Mouse (Mus musculus) kidney, postnatal 0 days (tissue): ENCODE results near the gene Eno1. TPM values are rescaled to one million over a fixed set of nuclear protein-coding genes. Genes with fewer than 3 reads are reported as not detected.

Source experiments
- ATAC-seq: fragments of 200-750 bp; cut with Nextera tagmentation; replicated peaks from 2 replicates; pipeline ENCODE4 v1.8.0; 2017; ENCODE audit warnings: low read depth, moderate number of reproducible peaks, moderate TSS enrichment, moderate library complexity; ENCODE audit not compliant: low FRiP score
- DNase-seq: peaks from one replicate; pipeline ENCODE4 v3.0.0-alpha.2; 2016; ENCODE audit warnings: low spot score
- H3K27ac ChIP-seq: fragments of 300-500 bp; sonication (generic); 2 replicates; pipeline ENCODE4 v1.5.1; 2014; ENCODE audit warnings: mild to moderate bottlenecking
- H3K27me3 ChIP-seq: fragments of 300-500 bp; sonication (generic); 2 replicates; pipeline ENCODE4 v1.6.1; 2014; ENCODE audit warnings: low read length, mixed read lengths; ENCODE audit not compliant: insufficient read depth
- H3K36me3 ChIP-seq: fragments of 300-500 bp; sonication (generic); 2 replicates; pipeline ENCODE4 v1.6.1; 2014; ENCODE audit warnings: low read length, mixed read lengths; ENCODE audit not compliant: insufficient read depth
- H3K4me1 ChIP-seq: fragments of 300-500 bp; sonication (generic); replicated peaks from 2 replicates; pipeline ENCODE4 v1.6.1; 2014; ENCODE audit warnings: antibody characterized with exemption, low read length, mixed read lengths; ENCODE audit not compliant: insufficient read depth
- H3K4me2 ChIP-seq: fragments of 300-500 bp; sonication (generic); 2 replicates; pipeline ENCODE4 v1.6.1; 2014; ENCODE audit warnings: mild to moderate bottlenecking, low read length, moderate library complexity, mixed read lengths
- H3K4me3 ChIP-seq: fragments of 300-500 bp; sonication (generic); replicated peaks from 2 replicates; pipeline ENCODE4 v1.5.1; 2014; ENCODE audit warnings: low read depth, low read length
- H3K9ac ChIP-seq: fragments of 300-500 bp; sonication (generic); 2 replicates; pipeline ENCODE4 v1.6.1; 2014; ENCODE audit warnings: low read depth, low read length
- H3K9me3 ChIP-seq: fragments of 300-500 bp; sonication (generic); replicated peaks from 2 replicates; pipeline ENCODE4 v1.6.1; 2016; ENCODE audit warnings: low read length, inconsistent platforms, mixed read lengths
- CTCF ChIP-seq: IDR thresholded peaks from 2 replicates; pipeline ENCODE4 v1.5.1; 2016; ENCODE audit warnings: antibody characterized with exemption, low read depth, mild to moderate bottlenecking, moderate library complexity
- WGBS: fragments of 180-500 bp; shearing (Covaris S2); extraction: QIAGEN DNeasy Blood & Tissue Kit; methylation state at CpG from one replicate; pipeline ENCODE4 v1.1.7; 2014; 5-methylcytosine and 5-hydroxymethylcytosine counted together
- polyA plus RNA-seq: library from polyadenylated mRNA; unstranded; fragments of >200 nt; fragmentation: Nextera tagmentation; extraction: Ambion mirVana; gene quantifications from 2 replicates; pipeline ENCODE4 v1.2.1, GENCODE M21; 2015

Gene Eno1
- polyA plus RNA-seq, 1 experiment from 2014 or later, result 1,062 TPM

DNA sequence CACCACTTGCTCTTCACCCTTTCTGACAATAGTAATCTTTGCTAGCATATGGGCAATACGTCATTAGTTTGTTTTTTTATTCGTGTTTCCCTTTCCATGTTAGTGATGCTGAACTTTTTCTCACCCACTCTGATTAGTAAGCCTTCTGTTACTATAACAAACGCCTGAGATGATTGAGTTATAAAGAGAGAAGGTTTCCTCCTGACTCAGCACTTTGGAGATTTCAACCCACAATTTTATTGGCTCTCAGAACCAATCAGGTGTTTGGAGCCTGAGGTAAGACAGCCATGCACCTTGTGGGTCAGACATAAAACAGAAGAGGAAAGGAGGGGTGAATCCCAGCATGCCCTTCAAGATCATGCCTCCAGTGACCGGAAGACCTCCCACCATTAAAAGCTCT is 12.7 kb upstream of the Eno1 start:
- WGBS, result 86% methylated on average over 4 of the region's 4 CpGs

DNA sequence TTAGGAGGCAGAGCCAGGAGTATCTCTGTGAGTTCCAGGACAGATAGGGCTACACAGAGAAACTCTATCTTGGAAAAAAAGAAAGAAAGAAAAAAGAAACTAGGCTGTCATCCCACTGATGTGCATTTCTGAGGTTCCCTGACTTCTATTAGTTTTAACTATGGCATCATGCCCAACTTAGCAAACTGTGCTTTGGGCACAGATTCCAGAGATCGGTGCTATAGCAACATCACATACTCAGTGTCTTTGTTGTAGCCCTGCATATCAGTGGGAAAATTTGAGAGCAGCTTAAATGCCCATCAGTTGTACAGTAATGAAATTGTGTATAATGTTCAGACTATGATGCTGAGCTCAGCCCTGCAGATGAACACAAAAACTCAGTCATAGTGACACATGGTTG is 10.8 kb upstream of the Eno1 start:
- WGBS, result 97% methylated on average over 1 of the region's 1 CpGs
- Histone ChIP-seq H3K36me3 (no peaks in the 10 kb centered on the region), H3K9ac (no peak overlapping the region), H3K4me1 (0 out of 2 replicates have a peak, but pooled peaks cover 6% of the 10 kb centered on the region), H3K4me2 (no peak overlapping the region), H3K4me3 (no peak overlapping the region), H3K9me3 (no peaks in the 10 kb centered on the region), H3K27me3 (no peaks in the 10 kb centered on the region), H3K27ac (no peak overlapping the region)
- ATAC-seq (no peak), DNase-seq (no peak)
- no peak for TF ChIP-seq CTCF

More for the DNA sequence above, 12.7 kb upstream of the Eno1 start:
- ATAC-seq (no peak), DNase-seq (no peak)
- Histone ChIP-seq H3K4me3 (no peak overlapping the region), H3K27ac (no peak overlapping the region), H3K9me3 (no peaks in the 10 kb centered on the region), H3K4me1 (0 out of 2 replicates have a peak, but pooled peaks cover 2% of the 10 kb centered on the region), H3K27me3 (no peaks in the 10 kb centered on the region), H3K36me3 (no peaks in the 10 kb centered on the region), H3K4me2 (no peak overlapping the region), H3K9ac (no peak overlapping the region)
- TF ChIP-seq CTCF, result no peak

DNA sequence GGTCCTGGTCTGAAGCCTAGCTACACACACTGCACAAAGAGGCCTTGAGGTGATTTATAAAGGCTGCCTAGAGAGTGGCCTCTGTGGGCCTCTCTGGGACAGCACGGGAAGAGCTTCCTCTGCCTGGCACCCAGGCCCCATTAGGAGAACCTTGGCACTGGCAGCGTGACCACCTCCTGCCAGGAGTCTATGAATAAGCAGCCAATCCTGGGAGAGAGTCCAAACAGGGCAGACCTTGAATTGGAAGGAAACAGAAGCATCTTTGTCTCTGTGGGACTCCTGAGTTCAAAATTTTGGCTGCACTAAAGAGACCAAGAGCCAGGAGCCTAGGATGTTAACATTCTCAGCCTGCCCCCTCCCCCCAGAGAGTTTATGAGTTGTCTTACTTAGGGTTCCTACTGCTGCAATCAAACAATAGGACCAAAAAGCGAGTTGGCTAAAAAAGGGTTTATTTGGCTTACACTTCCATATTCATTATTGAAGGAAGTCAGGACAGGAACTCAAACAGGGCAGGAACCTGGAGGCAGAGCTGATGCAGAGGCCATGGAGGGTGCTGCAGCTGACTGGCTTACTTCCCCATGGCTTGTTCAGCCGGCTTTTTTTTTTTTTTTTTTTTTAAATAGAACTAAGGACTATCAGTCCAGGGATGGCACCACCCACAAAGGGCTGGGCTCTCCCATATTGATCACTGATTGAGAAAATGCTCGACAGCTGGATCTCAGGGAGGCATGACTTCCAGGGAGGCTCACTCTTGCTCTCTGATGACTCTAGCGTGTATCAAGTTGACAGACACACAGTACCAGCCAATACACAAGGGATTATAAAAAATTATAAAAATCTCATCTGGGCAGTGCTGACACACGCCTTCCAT is 9.5 kb upstream of the Eno1 start:
- H3K4me3 ChIP-seq, result no peak overlapping the region
- no peak overlapping the region for H3K4me2 ChIP-seq
- no peaks in the 10 kb centered on the region for H3K9me3 ChIP-seq
- no peak overlapping the region for H3K9ac ChIP-seq
- TF ChIP-seq CTCF, result no peak
- 60% methylated on average over 7 of the region's 7 CpGs for WGBS
- no peak for ATAC-seq
- H3K36me3 ChIP-seq, result no peaks in the 10 kb centered on the region
- H3K27me3 ChIP-seq, result no peaks in the 10 kb centered on the region
- 0 out of 2 replicates have a peak, but pooled peaks cover 9% of the 10 kb centered on the region for H3K4me1 ChIP-seq
- DNase-seq, result no peak
- H3K27ac ChIP-seq, result no peak overlapping the region

GRCm38 (mm10) chr4:150228581-150229348 is 7.8 kb upstream of the Eno1 start:
- Histone ChIP-seq H3K27me3 (no peaks in the 10 kb centered on the region), H3K27ac (no peak overlapping the region), H3K4me1 (0 out of 2 replicates have a peak, but pooled peaks cover 9% of the 10 kb centered on the region), H3K9me3 (no peaks in the 10 kb centered on the region), H3K9ac (no peak overlapping the region), H3K4me2 (no peak overlapping the region), H3K36me3 (no peaks in the 10 kb centered on the region), H3K4me3 (no peak overlapping the region)
- WGBS, result 43% methylated on average over 7 of the region's 7 CpGs
- TF ChIP-seq CTCF, result no peak
- DNase-seq (no peak), ATAC-seq (no peak)

- ATAC-seq, result no peak
- Histone ChIP-seq H3K36me3 (no peaks in the 10 kb centered on the region), H3K4me3 (no peak overlapping the region), H3K27ac (peak overlapping the region; percentile 55; the same call in 1 of the 2 replicates), H3K9me3 (no peaks in the 10 kb centered on the region), H3K27me3 (no peaks in the 10 kb centered on the region), H3K4me1 (0 out of 2 replicates have a peak, but pooled peaks cover 9% of the 10 kb centered on the region), H3K4me2 (no peak overlapping the region), H3K9ac (no peak overlapping the region)
- no peak for DNase-seq
- WGBS, result 22% methylated on average over 13 of the region's 15 CpGs
- TF ChIP-seq CTCF, result no peak
Measured at GRCm38 (mm10) chr4:150229747-150230390, 6.7 kb upstream of the Eno1 start.
